Mouse (Mus musculus) cerebellum, adult 9-11 months (tissue): Measurements from ENCODE around the gene Mindy2.

ENCODE experiments used
- DNase-seq: peaks from one replicate; pipeline ENCODE4 v3.0.0; 2022

Gene Mindy2

GRCm38 (mm10) chr9:70657013-70657967 lies at the start of gene Mindy2:
Gene Mindy2 (minus strand): TSS chr9:70657174.
- peak; percentile 99 for DNase-seq

GRCm38 (mm10) chr9:70706444-70706843 lies 49.5 kb upstream of the Mindy2 start:
- no peak for DNase-seq

GRCm38 (mm10) chr9:70703597-70704203 lies 46.7 kb upstream of the Mindy2 start:
- no peak for DNase-seq

- DNase-seq: no peak
These were observed 41.1 kb upstream of the Mindy2 start for GRCm38 (mm10) chr9:70698090-70698489.

GRCm38 (mm10) chr9:70695723-70696122 lies 38.7 kb upstream of the Mindy2 start:
- DNase-seq: no peak

- no peak for DNase-seq
These were observed 35.1 kb upstream of the Mindy2 start for GRCm38 (mm10) chr9:70691772-70692693.

GRCm38 (mm10) chr9:70690579-70690978 lies 33.6 kb upstream of the Mindy2 start:
- no peak for DNase-seq

- no peak for DNase-seq
These were observed 33.0 kb upstream of the Mindy2 start for GRCm38 (mm10) chr9:70689926-70690325.

GRCm38 (mm10) chr9:70688301-70688968 lies 31.5 kb upstream of the Mindy2 start:
- no peak for DNase-seq

GRCm38 (mm10) chr9:70682202-70682601 lies 25.2 kb upstream of the Mindy2 start:
- DNase-seq: no peak

GRCm38 (mm10) chr9:70679132-70680091 lies 22.4 kb upstream of the Mindy2 start:
- DNase-seq: peak; percentile 73

- DNase-seq: peak; percentile 99
These were observed 21.7 kb upstream of the Mindy2 start, which contains the start of gene Adam10 for GRCm38 (mm10) chr9:70678682-70679131. Gene Adam10 (plus strand): TSS chr9:70678997.

- DNase-seq: peak; percentile 7
These were observed 19.0 kb upstream of the Mindy2 start for GRCm38 (mm10) chr9:70675961-70676360.

- peak; percentile 15 for DNase-seq
These were observed 18.1 kb upstream of the Mindy2 start for GRCm38 (mm10) chr9:70675117-70675516.

- peak; percentile 5 for DNase-seq
These were observed 16.7 kb upstream of the Mindy2 start for GRCm38 (mm10) chr9:70673656-70674055.

GRCm38 (mm10) chr9:70671772-70672579 lies 15.0 kb upstream of the Mindy2 start:
- DNase-seq: peak; percentile 30

GRCm38 (mm10) chr9:70671278-70671677 lies 14.3 kb upstream of the Mindy2 start:
- peak; percentile 30 for DNase-seq

GRCm38 (mm10) chr9:70670381-70670780 lies 13.4 kb upstream of the Mindy2 start:
- DNase-seq: no peak

- DNase-seq: peak; percentile 22
These were observed 12.2 kb upstream of the Mindy2 start for GRCm38 (mm10) chr9:70669197-70669596.

GRCm38 (mm10) chr9:70668048-70668447 lies 11.1 kb upstream of the Mindy2 start:
- peak; percentile 40 for DNase-seq
